Mouse (Mus musculus): Measurements from ENCODE around the gene Gm15446.
"Not testable (repeated sequence)": the region's sequence is repeated elsewhere in the genome, so short reads cannot be mapped to it uniquely, and the experiment has no call there.

Gm15446 gene

DNA sequence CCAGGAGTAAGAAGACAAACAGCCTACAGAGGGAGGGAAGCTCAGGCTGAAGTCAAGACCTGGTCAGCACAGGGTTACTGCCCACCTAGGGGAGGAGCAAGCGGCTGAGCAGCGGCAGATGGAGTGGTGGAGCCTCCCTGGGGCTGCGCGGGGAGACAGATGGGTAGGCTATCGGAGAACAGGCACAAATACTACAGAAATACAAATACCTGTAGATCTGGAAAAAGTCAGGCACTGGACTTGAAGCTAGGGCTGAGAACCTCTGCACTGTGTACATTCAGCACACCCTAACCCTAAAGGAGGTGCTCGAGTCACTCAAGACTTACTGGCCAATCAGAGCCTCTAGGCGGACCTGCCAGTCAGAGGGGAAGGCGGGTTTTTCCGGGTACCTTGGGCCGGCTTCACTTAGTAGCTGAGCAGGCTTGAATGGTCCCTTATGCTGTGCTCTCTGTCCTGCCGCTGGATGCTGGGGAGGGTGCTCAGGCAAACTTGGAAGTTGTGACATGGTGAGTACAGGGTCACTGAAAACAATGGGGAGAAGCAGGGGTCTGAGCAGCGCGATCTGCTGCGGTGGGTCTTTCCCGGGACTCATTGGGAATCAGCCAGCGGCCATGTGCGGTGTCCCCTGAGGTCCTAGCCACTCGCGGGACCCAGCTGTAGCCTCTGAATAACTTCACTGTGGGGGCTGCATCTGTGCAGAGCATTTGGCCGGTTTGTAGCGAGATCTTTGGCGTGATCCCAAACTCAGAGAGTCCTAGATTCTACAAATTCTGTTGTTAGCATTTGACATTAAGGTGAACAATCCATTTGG lies at the start of gene Gm15446:
Gm15446 (plus strand) TSS at position 140 of the 811 bp plus-strand sequence.
- peak; percentile 92 for DNase-seq

DNA sequence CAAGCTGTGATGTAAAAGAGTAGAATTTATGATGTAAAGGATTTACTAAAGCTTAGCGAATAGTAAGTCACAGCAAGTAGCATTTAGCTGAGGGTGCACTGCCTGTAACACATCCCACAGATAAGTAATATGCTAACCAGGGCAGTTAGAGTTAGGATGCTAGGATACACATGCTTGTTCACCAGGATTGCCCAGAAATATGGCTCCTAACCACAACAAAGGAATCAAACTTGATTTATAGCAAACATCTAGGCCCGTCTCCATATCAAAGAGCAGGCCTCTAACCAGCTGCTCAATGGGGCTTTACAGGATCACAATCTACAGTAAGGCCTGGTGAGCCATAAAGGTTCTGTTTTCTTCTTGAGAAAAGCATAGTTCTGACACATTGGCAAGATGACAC lies 929 bp downstream of the Gm15446 start:
- not testable (repeated sequence) for DNase-seq

DNA sequence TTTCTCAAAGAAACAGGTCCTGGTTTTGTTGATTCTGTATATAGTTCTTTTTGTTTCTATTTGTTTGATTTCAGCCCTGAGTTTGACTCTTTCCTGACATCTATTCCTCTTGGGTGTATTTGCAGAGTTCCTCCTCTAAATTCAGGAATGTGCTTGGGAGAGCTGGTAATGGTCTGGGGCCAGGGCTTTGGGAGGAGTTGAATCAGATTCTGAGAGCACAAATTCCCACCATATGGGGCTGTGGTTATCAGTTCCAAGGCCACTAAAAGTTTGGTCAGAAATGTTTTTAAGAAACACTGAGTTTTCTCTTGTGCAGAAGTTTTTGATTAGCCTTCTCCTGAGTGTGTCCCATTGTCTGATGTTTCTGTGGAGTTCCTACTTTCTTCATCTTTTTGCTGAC lies 1.7 kb downstream of the Gm15446 start:
- no peak for DNase-seq

DNA sequence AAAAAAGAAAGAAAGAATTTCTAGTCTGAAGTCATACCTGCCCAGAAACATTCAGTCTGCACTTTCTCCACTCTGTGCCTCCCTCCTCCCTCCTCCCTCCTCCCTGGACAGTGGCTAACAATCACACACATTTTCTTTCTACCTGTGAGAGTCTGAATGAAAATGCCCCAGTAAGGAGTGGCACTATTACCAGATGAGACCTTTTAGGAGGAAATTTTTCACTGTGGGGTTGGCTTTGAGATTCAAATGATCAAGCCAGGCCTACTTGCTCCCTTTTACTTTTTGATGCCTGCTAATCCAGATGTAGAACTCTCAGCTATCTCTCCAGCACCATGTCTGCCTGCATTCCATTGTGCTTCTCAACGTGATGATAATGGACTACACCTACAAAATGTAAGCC lies 27.1 kb downstream of the Gm15446 start:
- DNase-seq, result no peak

DNA sequence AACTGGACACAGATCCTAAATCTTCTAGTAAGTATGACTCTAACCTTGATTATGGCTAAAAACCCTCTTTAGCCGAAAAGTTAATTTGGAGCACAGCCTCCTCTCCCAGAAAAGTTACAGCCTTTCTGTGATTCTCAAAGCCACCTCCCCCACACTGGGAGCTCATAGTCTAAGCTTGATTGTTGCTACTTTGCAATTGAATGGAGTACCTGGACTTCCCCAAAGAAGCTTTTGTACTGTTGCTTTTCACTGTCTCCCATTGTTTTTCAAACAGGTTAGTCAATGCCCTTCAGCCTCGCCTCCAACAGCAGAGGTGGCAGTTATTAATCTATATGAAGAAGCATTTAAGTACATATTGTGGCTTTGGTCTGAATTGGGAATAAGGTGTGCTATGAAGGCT lies 57.5 kb downstream of the Gm15446 start:
- DNase-seq, result not testable (repeated sequence)
